Mouse (Mus musculus): ENCODE results near the gene Fam184b. TPM values are rescaled to one million over a fixed set of nuclear protein-coding genes. Genes with fewer than 3 reads are reported as not detected.

Fam184b gene
- total and polyA plus RNA-seq, 3 experiments, result not detected

DNA sequence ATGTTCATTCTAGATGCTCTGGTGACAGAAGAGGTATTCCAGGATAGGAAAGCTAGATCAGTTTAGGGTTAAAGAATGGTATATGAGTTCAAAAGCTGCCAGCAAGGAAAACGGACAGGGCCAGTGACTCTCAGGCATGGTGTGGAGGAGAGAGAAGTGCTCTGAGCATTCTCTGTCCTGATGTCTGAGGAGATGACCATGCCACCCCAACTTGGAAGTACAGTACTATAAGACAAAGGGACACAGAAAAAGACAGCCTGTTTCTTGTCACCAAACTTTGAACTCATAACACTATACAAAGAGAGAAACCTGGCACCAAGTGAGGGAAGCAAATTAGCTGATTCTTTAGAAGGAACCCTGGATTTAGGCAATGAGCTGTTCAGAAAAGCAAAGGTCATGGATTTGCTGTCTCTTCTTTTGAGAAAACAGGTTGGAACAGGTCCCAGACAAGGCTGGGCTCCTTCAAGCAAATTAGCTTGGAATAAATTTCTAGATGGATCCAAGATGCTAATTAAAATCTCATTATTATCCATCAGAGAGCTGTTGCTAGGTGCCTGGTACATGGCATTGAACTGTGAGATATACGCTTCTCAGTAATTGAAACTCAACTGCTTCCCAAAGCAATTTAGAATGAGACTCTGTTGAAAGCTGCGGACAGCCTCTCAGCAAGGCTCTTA is 43.9 kb downstream of the Fam184b start:
- Histone ChIP-seq H3K27me3 (replicated peaks) (no peaks in the 10 kb centered on the region), H3K9ac (ENCODE audit: insufficient read depth, low read depth) (no peak overlapping the region), H3K9me3 (replicated peaks; ENCODE audit: low read length) (peaks cover 2% of the 10 kb centered on the region), H3K79me2 (replicated peaks; ENCODE audit: control insufficient read depth, extremely low read depth, insufficient read depth, poor library complexity, severe bottlenecking) (no peaks in the 10 kb centered on the region), H3K27ac (ENCODE audit: insufficient read depth, low read depth) (no peak overlapping the region), H3K4me2 (ENCODE audit: insufficient read depth, low read depth, poor library complexity, severe bottlenecking) (no peak overlapping the region), H3K4me1 (ENCODE audit: control insufficient read depth in 1 of 2, insufficient read depth in 2 of 2) (no peaks in the 10 kb centered on the region), H3K36me3 (replicated peaks in 1 of 2; ENCODE audit: control insufficient read depth in 1 of 2, insufficient read depth in 1 of 2, low read length in 1 of 2) (no peaks in the 10 kb centered on the region), H3K4me3 (replicated peaks in 1 of 3; ENCODE audit: low read depth in 2 of 3, low read length in 2 of 3, poor library complexity in 1 of 3) (no peak overlapping the region)
- dilution Hi-C loops (cut with MboI; ENCODE audit: extremely low pct_ligation_motif_present, extremely low pct_unique_long_range_greater_than_20kb, low sequenced_read_pairs), result no loop called here
- TF ChIP-seq EP300 (IDR thresholded peaks at IDR 0.05; ENCODE audit: low read length) (no peak), ZNF384 (IDR thresholded peaks at IDR 0.05; ENCODE audit: low read depth, low read length) (no peak), NRF1 (IDR thresholded peaks at IDR 0.05; ENCODE audit: low read depth, low read length) (no peak), CHD2 (IDR thresholded peaks at IDR 0.05; ENCODE audit: low read length) (no peak), POLR2A (IDR thresholded peaks at IDR 0.05; ENCODE audit: low read depth, low read length) (no peak), SMC3 (IDR thresholded peaks at IDR 0.05; ENCODE audit: low read depth, low read length) (no peak), USF1 (IDR thresholded peaks at IDR 0.05; ENCODE audit: low read depth, low read length) (no peak), ELF1 (IDR thresholded peaks at IDR 0.05; ENCODE audit: low read depth, low read length) (no peak), IRF4 (IDR thresholded peaks at IDR 0.05; ENCODE audit: low read depth, low read length) (no peak), TBP (conservative IDR thresholded peaks at IDR 0.05; ENCODE audit: low read depth, low read length) (no peak), CHD1 (IDR thresholded peaks at IDR 0.05; ENCODE audit: low read depth, low read length) (no peak), PAX5 (IDR thresholded peaks at IDR 0.05; ENCODE audit: low read length) (no peak), BHLHE40 (IDR thresholded peaks at IDR 0.05; ENCODE audit: low read depth, low read length) (no peak), MAFK (IDR thresholded peaks at IDR 0.05; ENCODE audit: insufficient replicate concordance, low read length) (no peak), ZKSCAN1 (IDR thresholded peaks at IDR 0.05; ENCODE audit: borderline replicate concordance, low read depth, low read length) (no peak), NELFE (IDR thresholded peaks at IDR 0.05; ENCODE audit: low read depth, low read length) (no peak)
- in situ Hi-C loops (cut with MboI; ENCODE audit: low pct_ligation_motif_present, low pct_unique_long_range_greater_than_20kb, low sequenced_read_pairs), result no loop called here
- no peak for DNase-seq (ENCODE audit: extremely low read depth)

DNA sequence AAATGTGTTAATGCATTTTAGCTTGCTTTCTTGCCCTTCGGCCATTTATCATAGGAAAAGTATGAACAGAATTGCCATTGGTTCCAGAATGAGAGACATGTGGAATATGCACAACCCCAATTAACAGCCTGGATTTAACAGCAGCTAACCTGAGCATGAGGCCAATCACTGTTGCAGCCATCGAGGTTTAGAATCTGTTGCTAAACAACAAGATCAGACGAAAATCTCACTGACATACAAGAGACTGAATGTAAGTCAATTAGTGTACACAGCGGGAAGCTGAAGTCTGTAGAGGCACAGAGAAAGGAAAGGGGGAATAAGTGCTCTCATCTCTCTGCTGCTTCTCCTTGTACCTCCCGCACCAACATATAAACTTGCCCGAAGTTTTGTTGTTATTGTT is 46.1 kb downstream of the Fam184b start:
- Histone ChIP-seq H3K9ac (ENCODE audit: insufficient read depth, low read depth) (no peak overlapping the region), H3K79me2 (replicated peaks; ENCODE audit: control insufficient read depth, extremely low read depth, insufficient read depth, poor library complexity, severe bottlenecking) (no peaks in the 10 kb centered on the region), H3K36me3 (replicated peaks in 1 of 2; ENCODE audit: control insufficient read depth in 1 of 2, insufficient read depth in 1 of 2, low read length in 1 of 2) (no peaks in the 10 kb centered on the region), H3K4me3 (replicated peaks in 1 of 3; ENCODE audit: low read depth in 2 of 3, low read length in 2 of 3, poor library complexity in 1 of 3) (no peak overlapping the region), H3K9me3 (replicated peaks; ENCODE audit: low read length) (peaks cover 2% of the 10 kb centered on the region), H3K27ac (ENCODE audit: insufficient read depth, low read depth) (no peak overlapping the region), H3K4me1 (ENCODE audit: control insufficient read depth in 1 of 2, insufficient read depth in 2 of 2) (no peaks in the 10 kb centered on the region), H3K4me2 (ENCODE audit: insufficient read depth, low read depth, poor library complexity, severe bottlenecking) (no peak overlapping the region), H3K27me3 (replicated peaks) (no peaks in the 10 kb centered on the region)
- dilution Hi-C loops (cut with MboI; ENCODE audit: extremely low pct_ligation_motif_present, extremely low pct_unique_long_range_greater_than_20kb, low sequenced_read_pairs) (no loop called here), in situ Hi-C loops (cut with MboI; ENCODE audit: low pct_ligation_motif_present, low pct_unique_long_range_greater_than_20kb, low sequenced_read_pairs) (no loop called here)
- TF ChIP-seq PAX5 (IDR thresholded peaks at IDR 0.05; ENCODE audit: low read length), result no peak
- TF ChIP-seq MAX (IDR thresholded peaks at IDR 0.05; ENCODE audit: low read length), result no peak
- TF ChIP-seq POLR2A (IDR thresholded peaks at IDR 0.05; ENCODE audit: low read depth, low read length), result no peak
- TF ChIP-seq ELF1 (IDR thresholded peaks at IDR 0.05; ENCODE audit: low read depth, low read length), result no peak
- no peak for TF ChIP-seq UBTF (IDR thresholded peaks at IDR 0.05; ENCODE audit: low read depth, low read length)
- no peak for TF ChIP-seq MYC (IDR thresholded peaks at IDR 0.05; ENCODE audit: low read depth, low read length)
- no peak for TF ChIP-seq RCOR1 (conservative IDR thresholded peaks at IDR 0.05; ENCODE audit: low read depth, low read length)
- DNase-seq (ENCODE audit: extremely low read depth), result no peak
